Mouse (Mus musculus): ENCODE measurements at regions not wholly inside any gene's neighbourhood (a gene's known extent, or its start where the extent isn't known, plus 50 kb on each side); places are given as distances from the start of the nearest gene placed in this dataset.

DNA sequence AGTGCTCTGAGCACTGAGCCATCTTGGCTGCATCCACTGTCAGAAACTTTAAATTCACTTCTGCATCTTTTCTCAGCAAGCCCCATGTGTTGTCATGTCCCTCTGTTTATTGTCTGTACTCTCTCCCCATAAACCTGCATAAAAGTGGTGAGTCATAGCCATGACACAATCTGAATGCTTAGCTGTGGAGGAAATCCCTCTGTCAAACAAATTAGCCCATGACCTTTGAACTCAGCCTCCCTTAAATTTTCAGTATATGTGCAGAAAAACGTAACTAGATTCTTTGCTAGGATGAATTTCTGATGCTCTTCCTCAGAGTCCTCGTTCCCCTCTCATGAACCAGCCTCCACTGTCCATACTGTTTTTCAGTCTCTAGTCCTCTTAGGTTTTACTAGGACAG lies 337.4 kb upstream of the Meis1 start:
- DNase-seq: no peak

DNA sequence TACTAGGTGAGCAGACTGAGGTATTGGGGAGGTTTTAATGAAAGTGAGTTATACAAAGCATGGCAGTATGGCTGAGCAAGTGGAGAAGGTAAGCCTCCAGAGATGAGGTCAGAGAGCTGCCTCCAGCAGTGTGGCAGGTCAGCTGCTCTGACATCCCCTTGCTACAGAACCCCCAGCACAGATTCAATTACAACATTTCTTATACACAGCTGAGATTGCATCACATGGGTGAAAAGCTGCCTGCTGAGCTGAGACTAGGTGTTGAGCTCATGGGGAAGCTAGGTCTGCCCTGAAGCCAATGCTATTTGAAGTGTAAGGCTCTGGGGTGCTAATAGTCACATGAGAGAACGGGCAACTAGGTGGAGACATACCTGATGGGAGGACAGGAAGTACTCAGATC lies 350.4 kb upstream of the Meis1 start:
- no peak for DNase-seq

DNA sequence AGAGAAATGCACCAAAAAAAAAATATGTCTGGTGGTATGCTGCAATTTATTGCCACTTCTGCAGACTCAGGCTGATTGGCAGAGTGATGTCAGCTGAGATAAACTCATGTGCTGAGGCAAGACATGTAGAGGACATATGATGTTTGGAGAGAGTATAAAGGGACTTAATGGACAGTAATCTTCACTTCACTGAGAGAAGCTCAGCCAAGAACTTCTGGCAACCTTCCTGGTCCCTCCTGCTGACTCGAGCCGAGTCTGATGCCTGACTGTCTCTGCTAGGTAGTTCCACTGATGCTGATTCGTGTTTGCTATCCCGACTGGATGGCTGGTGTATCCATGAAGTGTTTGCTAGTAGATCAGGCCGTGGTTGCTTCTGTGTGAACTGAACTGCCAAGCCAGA lies 354.7 kb upstream of the Meis1 start:
- peak in 1 of 2 experiments; percentile 3 for DNase-seq

DNA sequence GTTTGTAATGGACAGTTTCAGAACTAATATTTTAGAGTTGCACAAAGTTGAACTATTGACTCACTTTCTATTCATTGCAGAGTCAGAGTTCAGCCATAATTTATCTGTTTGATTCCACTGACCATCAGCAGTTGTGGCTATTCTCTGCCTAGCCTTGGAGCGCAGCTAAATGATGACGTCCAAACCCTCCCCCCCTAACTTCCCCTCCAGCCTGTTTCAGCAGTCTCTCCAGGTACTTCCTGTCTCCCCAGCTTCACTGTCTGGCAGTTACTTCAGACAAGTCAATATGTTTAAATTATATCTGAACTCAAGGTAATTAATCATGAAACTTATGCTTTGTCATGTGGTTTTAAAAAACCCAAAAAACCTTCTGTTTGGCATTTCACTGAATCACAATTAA lies 362.1 kb upstream of the Meis1 start:
- DNase-seq: no peak

DNA sequence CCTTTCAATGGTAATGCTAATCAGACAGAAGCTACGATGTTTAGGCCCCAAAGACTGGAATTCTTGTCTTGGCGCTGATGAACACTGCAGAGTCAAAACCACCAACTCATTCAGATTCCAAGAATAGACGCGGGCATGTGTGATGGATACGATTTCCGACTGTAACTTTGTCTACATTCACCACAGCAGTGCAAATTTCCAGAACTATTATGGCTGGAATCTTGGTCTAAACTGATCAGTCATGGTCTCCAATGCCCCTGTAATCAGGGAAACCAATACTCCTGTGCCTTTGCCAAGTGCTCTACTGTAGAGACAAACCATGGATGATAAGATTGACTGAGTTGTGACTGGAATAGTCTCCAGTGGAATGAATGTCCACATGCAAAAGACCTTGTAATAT lies 370.4 kb upstream of the Meis1 start:
- no peak for DNase-seq

DNA sequence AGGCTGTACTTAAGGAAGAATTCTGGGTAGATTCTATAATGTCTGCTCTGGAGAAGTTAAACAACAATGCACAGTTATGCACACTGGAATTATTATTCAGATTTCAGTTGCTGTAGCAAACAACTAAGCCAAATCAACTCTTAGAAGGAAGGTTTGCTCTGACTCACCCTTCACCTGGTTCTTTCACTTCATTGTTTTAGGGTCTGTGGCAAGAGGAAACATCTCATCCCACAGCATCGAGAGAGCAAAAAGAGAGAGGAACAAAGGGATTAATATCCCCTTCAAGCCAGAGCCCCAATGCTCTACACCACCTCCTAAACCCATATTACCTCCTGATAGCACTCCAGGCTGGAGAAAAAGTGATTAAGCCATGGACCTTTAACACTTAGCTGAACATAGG lies 373.4 kb upstream of the Meis1 start:
- no peak for DNase-seq

DNA sequence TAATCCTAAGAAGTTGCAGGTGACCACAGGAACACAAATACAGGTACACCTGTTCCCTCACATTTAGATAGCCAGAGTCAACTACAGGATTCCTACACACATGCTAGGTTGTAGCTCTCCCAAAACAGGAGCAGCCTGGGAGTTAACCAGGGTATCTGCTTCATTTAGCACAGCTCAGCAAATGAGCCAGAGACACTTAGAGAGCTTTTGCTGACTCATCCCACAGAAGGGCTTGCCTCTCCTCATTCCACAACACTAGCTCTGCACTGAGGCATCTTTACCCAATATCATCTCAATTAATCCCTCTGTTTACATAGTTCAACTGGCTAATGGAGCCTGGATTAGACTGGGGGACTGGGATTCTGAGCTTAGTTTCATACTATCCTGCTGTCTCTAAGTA lies 375.6 kb upstream of the Meis1 start:
- no peak for DNase-seq

DNA sequence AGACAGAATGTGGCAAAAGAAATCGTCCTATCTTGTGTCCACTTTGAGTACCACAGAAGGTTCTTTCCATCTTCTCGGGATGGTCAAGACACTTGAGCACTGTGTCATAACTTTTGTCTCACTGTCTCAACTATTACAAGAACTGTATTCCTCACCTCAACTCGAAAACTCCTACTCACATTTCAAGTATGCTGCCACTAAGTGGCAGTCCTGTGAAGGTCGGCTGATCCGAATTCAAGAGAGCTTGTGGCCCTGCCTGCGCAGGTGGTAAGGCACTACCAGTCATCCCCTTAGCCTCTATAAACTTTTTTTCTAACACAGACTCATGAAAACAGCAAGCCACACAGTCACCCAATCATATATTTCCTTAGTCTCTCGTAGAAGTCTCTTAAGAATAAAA lies 381.6 kb upstream of the Meis1 start:
- DNase-seq: no peak

DNA sequence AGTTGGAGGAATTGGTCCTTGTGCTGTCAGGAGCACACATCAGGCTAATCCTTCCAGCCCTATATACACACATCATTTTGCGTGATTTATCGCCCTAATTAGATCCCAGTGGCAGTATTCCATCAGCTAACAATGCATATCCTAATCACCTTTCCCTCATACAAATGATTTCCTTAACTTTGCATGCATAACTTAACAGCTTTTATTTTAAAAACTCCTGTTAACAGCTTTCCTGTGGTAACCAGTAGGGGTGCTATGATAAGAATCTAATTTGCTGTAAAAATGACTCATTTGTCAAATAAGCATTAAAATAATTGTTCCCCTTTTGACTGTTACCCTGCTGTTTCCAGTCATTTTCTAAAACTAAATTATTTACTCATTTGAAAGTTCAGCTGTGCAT lies 401.4 kb upstream of the Meis1 start:
- DNase-seq: no peak

DNA sequence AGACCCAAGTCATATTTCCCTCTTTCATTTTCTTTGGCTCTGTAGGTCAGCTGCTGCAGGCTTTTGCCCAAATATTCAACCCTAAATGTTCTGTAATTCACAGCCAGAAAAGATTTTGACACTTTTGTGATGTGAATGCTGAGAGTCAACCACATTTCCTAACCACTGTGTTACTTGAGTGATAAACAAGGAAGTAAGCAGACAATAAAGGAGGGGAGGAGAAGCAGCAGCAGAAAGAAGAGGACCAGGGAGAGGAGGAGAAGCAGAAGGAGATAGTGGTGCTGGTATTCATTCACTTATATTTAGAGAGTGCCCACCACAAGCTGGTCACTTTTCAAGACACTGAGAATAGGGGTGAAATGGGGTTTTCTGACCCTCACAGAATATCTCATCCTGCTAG lies 404.5 kb upstream of the Meis1 start:
- no peak for DNase-seq

DNA sequence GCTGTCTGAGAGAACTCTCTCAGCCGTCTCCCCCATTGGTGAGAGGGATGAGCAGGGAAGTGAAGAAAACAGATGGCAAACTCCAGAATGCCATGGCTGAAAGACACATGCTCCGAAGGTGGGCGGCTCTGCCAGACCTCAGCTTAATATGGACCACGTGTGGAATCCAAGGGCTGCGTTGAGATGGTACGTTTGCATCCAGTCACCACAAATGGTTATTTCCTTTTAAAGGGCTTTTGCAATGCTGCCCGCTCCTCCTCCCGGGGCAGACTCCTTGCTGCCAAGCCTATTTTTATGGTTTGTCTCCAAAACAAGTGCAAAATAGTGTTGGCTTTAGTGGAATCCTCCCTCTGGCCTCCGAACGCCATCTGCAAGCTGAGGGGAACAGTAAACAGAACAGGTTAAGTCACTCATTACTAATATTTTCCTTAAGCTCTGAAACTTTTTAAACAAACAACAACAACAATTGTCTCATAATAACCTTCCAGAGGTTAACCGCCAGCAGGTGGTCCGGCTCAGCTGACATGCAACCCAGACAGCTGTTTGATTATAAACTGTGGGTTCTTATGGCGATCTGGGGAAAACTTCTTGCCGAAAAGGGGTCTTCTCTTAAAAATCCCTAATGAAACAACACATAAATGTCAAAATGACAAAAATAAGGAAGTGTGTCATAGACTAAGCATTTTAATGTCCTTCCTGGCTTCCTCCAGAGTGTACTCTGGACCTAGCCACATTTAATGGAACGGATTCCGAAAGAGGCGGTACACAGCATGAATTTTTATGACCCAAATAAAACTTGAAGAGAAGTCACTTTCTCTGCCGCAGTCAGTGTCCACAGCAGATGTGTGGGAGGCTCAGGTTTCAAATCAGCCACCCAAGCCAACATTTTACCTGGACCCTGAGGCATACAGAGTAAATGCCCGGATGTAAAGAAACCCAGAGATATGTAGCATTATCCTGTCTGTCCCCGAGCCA lies 405.3 kb upstream of the Meis1 start:
- peak; percentile 1 to 2 for DNase-seq

DNA sequence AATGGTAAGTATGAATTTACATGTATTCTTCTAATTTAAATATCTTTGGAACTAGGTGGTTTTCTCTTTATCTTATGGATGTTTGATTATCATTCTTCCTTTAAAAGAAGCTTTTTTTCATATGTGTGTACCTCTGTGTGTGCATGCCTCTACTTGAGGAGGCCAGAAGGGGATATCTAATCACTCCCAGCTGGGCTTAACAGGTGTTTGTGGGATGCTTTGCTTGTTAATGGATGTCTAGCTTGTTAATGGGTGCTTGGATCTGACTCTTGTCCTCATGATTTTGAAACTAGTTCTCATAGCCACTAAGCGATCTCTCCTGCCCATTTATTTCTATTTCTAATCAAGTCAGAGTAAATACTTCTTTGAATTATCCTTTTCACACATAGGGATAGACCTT lies 408.8 kb upstream of the Meis1 start:
- DNase-seq: no peak

DNA sequence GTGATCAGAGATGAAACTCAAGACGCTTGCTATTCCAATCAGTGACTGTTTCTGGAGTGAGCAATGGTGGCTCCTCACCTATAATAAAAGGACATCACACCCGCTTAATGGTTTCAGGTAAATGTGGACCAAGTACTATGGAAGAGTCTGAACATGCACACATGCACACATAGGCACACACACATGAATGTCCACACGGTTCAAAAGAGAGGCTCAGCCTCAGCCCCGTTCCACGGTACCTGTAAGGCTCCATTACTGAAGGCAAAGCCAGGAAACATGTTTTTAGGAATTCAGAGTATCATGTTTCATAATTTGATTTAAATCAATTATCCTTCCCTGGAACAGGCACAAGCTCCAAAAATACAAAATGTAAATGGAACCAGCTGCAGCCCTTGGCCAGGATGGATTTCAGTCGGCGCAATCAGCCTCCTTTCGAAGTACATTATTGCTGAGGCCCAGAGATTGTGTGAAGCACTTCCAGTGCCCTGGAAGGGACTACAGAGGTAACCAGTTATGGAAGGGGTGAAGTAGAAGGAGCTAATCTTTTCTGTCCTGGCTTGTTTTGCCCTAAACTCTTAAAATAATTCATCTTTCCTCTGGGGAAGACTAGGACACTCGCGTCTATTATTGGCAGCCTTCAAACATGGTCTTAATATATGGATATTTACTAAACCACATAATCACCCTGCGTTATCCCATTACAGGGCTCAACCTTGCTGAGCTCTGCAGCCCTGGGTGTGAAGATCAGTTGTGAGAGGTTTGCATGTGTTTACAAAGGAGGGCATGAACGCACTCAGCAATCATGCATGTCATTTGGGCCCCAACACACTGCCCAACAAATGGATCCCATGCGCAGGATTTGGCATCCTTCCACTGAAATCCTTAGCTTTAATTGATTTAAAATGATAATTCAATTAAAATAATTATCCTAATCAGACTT lies 415.2 kb upstream of the Meis1 start:
- DNase-seq: no peak

DNA sequence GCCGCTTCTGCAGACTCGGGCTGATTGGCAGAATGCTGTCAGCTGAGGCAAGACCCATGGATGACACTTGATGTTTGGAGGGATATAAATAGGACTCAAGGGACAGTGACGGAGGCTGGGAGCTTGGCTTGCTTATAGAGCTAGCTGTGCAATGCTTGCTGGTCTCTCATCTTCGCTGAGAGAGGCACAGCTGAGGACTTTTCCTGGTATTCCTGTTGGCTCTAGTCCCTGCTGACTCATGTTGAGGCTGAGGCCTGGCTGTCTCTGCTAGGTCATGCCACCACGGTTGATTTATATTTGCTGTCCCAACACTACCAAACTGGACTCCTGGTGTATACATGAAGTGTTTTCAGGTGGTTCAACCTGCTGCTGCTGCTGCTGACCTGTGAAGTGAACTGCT lies 419.6 kb upstream of the Meis1 start:
- no peak for DNase-seq

DNA sequence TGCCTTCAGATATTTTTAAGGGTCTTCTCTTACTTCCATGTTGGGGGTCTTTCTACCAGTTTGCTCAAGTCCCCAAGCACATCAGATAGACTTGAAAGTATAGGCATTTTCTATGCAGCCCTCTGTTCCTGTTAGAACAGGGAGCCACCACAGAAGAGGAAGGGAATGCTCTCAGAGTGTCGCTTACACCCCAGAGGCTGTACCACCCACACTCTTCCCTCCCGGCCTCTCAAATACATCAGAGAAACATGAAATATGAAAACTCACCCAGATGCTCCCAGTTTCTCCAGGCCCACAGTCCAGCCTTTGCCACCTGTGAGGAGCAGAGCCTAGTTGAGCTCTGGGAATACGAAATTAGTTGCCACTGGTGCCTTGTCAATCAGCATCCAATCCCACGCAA lies 423.2 kb upstream of the Meis1 start:
- DNase-seq: no peak

DNA sequence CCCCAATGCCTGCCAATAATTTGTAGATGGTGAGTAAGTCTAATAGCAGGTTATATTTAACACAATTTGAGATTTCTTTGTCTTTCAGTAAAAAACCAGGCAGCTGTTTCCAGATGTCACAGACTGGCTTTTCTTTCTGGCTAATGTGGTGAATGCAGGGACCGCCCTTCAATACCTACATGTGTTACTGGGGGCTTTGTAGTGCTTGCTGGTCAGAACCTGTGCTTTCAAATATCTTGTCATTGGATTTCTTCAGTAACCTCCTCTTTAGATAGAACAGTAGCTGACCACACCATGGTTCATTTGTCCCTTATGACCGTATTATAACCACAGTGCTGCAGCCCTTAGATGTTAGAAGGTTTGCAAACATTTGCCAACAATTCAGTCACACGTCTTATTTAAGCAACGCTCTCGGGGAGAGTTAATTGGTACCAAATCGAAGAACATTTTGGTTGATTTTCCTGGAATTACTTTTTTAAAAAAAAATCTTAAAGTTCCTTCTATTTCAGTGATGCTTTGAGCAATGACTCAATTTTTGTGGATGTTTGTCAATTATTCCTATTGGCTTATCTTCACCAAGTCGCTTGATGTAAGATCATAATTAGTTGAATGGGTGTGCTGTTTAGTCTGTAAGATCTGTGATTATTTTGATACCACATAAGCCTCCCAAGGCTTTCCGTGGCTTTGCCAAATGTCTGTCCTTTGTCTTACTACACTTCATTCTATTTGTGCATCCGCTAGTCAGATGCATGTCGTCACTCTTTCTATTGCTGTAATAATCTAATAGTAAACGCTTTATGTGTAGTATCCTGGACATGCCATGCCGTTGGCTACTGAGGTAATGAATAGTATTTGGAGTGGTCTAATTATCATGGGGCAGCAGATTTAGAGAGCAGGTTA lies 436.9 kb upstream of the Meis1 start:
- no peak for DNase-seq

DNA sequence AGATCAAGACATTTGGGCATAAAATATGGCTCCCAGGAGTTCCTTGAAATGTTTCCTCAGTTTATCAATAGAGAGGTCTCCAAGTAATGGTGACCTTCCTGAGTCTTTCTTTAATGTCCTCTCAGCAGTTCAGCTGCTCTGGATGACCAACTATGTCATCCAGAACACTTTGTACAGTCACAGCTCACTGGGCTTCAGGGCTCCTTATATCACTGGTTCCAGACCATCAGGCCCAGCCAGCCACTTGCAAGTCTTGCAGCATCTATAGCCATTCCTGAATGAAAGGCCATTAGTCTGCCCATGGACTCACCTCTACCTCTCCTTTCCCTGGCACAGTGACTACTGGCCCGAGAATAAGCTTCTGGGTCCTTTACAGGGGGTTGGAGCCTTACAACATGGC lies 437.8 kb upstream of the Meis1 start:
- DNase-seq: no peak

DNA sequence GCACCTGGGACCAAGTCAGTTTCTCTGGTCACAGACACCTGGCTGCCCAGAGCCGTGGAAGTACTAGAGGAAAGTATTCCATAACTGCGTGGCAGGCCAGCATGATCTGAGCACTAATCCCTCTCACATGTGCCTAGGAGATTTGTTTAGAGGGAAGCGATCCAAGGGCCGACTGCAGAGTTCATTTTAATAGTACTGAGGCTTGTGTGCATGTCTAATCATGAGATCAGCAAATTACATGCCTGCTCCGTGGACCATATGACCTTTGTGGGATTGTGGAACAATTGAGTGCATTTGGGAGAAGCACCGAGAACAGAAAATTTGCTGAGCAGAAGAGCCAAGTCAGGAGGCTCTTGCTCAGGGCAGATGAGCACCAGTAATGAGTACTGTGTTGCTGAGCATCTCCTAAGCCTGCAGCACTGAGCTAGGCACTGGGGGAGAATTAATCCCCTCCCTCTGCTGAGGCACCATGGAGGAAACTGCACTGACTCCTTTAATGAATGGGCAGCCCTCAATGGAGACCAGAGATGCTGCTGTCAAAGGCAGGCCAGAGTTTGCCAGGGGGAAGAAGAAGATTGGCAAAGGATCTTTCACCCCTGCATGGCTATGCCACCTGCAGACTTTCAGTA lies 445.1 kb upstream of the Meis1 start:
- no peak for DNase-seq

DNA sequence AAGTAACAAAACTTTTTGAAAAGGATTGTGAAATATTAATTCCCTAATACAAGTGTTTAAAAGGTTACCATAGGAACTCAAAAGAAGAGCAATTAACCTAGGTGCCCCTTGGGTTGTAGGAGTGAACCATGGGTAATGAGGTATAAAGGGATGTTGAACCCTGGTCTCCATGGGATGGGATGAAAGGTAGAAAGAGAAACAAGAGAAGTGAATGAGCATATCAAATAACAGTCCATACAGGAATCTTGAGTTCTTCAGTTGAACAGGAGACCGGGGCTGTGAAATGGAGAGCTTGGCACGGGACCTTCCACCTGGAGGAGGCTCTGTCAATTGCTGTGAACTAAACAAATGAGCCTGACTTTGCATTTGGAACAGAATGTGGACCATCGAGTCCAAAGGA lies 449.6 kb upstream of the Meis1 start:
- DNase-seq: no peak

DNA sequence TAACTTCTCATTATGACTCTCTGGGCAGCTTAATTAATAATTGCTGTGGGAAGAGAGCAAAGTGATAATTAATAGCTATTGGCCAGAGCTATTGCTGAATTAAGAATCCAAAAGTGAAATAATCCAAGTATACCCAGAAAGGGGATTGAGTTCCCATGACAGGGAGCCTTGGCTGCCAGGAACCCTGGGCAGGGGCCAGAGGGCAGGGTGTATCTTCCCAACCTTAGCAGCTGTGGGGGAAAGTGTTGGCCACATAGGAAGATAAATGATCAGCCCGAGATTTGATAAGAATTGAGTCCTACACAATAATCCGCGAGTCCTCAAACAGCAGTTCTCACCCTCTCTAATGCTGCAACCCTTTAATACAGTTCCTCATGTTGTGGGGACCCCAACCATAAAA lies 450.0 kb upstream of the Meis1 start:
- DNase-seq: no peak

DNA sequence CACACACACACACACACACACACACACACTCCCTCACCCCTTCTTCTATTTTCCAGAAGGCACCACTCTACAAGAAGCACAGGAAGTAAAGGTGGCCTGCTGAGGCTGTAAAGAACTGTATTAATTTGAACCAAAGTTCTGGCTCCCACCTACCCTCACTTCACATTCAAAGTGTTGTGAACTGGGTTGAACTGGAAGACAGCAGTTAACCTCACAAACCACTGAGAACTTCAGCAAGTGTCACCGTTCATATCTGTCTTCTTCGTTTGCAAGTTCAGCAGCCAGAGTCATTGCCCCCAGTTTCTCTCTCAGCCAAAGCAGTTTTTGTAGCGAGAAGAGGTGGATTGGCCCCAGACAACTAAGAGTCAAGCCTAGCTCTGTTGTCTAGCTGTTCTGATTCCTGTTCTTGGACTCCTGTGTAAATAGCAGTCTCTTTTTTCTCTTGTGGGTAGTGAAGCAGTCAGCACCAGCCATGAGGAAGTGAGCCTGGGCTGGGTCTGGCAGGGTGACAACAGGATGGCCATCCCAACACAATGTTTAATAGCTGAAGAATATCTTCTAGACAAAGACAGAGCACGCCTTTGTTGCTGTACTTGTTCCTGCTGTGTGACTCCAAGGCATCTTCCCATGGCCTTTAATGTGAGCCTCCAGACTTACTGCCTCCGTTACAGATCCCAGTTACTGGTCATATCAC lies 452.0 kb upstream of the Meis1 start:
- DNase-seq: no peak

Measured in cerebellum, adult 18-20 months (tissue).